Mouse (Mus musculus) layer of hippocampus, adult 9-10 months (tissue): Measurements from ENCODE around the gene Kcnd3.

Experiments used
- DNase-seq: peaks from one replicate; pipeline ENCODE4 v3.0.0; 2022; ENCODE audit warnings: low spot score

The Kcnd3 gene

DNA sequence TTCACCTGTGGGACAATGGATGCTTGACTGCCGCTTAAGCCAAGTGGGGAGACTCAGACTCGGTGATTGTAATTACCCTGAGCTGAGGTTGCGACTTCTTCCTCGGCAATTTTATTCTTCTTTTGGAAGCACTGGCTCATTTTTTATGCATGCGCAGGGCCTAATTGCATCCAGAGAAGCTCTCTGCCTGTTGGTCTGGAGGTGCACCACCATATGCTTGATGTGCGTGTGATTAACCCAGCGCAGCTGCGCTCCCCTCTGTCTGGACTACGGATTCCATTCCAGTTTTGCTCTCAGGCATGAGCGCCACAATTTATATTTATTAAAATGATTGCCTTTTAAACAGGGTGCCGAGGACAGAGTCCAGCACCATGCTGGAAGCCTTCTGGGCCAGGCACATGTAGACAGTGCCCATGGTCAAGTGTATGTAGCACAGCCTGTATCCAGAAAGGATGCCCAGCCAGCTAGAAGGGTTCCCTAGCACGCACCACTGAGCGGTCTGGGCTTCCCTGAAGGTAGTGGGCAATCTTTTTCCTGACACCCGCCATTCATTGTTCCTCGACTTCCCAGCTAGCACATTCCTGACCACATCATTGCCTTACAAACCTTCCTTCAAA, 138.0 kb downstream of the Kcnd3 start:
- DNase-seq, result no peak

DNA sequence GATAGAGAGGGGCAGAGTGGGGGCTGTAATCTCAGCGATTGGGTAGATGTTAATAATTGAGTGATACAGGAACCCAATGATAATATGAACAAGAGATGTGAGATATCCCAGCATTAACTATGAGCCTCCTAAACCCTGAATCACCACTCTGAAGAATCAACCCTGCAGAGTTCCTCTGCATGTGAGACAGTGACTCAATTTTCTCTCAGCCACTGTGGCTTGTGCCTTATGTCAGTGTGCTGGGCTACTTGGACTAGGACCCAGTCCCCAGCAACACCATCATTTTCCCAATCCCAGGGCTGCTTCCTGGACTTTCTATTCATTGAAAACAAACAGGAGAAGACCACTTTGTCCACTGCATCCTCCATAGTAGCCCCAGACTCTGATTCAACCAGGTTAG, 139.6 kb downstream of the Kcnd3 start:
- DNase-seq, result no peak

DNA sequence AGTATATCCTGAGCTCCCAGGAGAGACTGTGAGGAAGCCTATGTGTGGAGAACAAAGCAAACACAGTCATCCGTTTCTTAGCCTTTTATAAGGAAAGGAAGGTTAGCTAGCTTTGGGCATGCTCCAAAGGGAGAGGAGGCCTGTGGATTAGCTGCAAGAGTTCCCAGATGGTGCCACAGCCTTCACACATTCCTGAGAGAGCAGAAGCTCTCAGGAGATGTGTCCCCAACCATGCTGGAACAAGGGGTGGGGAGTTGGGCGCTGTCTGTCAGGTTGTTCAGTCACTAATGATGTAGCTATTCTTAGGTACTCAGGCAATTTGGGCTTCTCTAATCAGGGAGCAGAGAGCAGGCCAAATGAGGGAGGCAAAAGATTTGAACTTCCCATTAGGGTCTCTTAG, 140.1 kb downstream of the Kcnd3 start:
- peak; percentile 45 for DNase-seq

DNA sequence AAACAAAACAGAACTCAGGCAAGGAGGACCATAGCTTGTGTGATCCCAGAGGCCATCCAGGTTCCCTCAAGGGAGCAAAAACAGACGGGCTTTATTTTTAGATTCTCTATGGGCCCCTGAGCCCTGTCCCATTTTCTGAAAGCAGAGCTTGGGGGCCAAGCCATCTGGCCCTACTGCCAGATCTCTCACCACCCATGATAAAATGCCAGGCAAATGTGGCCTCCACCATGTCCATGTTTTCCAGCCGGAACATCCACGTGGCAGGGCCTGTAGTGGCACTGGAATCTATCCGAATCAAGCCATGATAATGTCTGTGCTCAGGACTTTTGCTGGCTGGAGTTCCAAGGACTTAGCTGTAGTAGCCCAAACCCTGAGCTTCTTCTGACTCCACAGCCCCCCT, 148.4 kb downstream of the Kcnd3 start:
- no peak for DNase-seq

DNA sequence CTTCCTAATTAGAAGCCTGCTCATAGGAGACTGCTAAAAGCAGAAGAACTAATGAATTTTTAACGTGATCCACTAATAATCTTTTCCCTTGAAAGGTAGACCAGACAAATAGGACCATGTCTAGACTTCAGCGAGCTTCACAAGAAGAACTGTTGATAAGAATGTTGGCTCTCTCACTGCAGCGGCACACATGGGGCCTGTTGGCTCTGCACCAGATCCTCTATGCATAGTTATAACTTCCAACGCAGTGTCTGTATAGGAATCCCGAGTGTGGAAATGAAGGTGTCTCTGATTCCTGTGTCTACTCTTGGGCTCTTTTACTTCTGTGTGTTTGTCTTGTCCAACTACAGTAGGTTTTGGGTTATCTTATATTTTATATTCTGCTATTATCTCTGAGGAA, 150.8 kb downstream of the Kcnd3 start:
- DNase-seq, result no peak

DNA sequence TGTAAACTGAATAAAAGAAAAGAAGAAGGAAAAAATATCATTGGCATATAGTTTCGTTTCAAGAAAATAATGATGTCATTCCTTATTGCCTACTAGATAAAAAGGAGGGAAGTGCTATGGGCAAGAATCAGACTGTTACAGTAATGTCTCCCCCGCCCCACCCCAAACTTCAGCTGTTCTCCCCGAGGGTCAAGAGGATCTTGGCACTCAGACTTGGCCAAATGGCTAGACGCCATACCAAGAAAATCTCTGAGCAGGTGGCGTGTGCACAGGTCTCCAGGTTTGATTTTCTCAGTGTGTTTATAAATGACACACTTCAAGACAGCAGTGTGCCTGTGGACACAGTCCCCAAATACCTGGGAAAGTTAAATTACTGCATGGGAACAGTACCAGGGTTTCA, 153.6 kb downstream of the Kcnd3 start:
- no peak for DNase-seq

DNA sequence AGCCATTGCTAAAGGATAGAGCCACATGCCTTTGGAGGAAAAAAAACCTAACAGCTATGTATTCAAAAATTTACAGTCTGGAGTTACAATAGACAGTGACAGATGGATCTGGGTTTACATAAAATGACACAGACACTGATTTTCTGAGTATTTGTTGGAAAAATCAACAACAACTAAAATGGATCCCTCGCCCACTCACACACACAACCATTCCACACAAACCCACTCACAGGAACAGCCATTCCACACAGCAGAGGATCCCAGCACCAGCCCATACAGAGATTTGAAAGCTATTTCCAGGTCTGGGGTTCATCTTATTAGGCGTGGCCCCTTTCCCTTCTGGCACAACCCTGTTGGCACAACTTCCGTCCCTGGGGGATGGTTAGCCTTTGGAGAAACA, 156.7 kb downstream of the Kcnd3 start:
- no peak for DNase-seq

DNA sequence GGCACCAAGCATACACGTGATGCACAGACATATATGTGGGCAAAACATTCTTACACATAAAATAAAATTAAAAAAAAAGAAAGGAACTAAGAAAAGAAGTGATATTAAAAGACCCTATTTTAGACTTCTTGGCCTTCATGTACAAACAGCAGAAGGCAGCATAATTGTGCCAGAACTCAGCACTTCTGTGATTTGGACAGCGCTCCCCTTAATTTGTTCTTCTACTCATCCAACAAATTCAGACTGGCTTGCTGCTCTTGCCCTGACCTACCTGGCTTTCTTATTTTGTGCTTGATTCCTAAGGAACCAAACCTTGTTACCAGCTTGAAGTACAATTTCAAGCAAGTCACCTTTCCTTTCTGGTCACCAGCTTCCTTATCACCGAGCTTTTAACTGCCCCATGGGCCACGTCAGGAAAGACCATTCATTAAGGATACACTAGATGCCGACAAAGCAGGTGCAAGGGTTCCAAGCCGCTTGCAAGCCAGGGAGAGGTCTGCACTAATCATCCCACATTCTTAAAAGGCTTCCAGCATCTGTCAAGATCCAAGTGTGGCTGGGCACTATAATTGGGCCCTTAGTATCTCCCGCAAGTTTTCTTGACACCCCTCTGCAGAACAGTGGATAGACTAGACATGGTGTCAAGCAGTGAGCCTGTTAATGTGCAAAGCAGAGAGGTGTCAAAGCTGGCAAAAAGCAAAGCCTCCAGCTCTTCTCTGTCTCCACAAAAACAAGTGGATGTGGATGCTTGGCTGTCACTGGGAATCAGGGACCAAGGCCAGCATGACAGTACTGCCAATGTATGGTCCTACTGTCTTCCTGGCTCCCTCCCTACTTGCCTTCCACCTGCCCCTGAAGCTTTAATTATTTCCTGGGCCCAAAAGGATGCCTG, 159.6 kb downstream of the Kcnd3 start:
- no peak for DNase-seq

DNA sequence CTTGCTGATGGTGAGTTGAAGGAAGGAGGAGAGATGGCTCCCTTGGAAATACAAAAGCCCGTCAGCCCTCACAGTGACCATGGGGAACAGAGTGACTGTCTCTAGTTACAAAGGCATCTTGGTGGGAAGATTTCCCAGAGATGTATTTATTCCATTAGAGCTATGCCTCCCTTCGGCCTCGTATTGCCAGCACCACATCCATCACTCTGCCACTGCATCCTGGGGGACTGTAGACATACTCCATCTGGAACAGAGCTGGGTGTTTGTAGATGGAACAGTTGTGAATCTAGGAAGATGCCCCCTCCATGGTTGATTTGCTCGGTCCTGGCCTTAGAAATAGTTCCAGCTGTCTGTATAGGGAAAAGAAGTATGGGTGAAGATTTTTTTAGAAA, 160.3 kb downstream of the Kcnd3 start:
- no peak for DNase-seq

DNA sequence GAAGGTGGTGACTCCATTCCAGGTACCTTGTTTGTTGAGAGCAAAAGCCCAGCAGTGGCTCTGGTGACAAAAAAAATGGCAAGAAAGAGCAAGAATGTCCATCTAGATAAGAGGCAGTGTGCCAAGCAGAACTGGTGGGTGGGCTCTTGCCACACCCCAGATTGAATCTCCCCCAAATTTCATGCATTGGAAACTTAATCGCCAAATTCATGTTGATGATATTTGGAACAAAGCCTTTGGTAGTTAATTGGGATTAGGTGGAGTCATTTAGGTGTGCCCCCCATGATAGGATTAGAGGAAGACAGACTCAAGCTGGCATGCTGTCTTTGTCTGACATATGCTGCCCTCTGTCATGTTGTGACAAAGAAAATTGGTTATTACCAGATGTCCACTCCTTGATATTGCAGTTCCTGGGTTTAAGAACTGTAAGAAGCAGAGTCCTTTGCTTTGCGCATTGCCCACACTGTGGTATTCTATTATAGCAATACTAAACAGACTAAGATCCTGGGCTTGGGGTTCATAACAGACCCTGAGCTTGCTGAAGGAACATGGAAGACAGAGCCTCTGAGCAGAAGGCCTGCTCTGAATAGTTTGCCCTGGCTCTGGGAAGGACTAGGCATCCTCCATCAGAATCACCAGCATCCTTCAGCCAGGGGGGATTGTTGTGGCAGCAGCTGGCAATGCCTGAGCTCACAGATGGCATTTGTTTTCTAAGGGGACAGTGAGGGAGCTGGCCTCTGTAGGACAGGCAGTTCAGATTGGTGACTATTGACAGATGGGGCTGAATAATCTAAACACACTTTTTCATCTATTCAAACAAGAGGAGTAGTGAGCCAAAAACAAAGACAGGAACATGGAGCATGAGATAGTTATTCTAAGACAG, 165.0 kb downstream of the Kcnd3 start:
- no peak for DNase-seq

DNA sequence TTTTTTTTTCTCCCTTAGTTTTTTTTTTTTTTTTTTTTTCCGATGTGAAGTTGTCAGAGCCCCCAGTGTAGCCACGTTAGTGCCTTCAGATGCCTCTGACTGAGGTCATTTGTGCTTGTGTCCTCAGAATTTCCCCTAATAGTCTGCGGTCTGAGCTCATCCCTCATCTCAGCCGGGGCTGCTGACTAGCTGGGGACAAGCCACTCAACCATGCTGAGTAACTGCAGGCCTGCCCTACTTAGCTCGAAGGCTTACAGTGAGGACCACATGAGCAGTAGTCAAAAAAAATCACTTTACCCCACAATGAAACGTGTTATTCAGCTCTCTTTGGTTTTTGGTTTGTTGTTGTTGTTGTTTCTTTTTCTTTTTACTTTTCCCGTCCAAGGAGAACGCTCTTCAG, 169.0 kb downstream of the Kcnd3 start:
- DNase-seq, result no peak

DNA sequence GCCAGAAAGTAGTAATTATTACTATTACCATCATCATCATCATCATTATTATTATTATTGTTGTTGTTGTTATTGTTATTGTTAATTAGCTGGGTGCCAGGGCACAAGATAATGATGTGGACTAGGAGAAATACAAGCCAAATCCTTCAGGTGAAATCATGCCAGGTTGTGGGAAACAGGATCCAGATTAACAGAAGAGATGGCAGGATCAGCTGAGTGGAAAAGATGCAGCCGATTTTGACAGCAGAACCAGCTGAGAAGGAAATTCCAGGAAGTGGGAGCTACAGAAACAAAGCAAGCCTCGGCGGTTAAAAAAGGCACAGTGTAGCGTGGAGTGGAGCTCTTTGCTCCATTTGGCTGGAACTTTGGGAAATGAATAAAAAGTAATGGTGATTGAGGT, 171.0 kb downstream of the Kcnd3 start:
- DNase-seq, result no peak

DNA sequence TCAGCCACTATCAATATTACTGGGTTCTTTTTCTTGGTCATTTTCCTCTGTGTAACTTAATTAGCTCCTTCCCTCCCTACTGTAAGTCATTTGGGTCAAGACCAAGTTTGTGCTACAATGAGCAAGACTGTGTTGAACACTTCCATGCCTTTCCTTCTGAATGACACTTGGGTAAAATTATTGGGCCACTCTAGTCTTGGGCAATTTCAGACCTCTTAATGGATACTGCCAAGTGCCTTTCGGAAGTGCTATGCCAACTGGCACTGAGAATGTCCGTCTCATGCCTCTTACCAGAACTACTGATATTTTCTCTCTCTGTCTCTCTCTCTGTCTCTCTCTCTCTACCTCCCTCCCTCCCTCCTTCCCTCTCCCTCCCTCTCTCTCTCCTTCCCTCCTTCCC, 173.8 kb downstream of the Kcnd3 start:
- no peak for DNase-seq

DNA sequence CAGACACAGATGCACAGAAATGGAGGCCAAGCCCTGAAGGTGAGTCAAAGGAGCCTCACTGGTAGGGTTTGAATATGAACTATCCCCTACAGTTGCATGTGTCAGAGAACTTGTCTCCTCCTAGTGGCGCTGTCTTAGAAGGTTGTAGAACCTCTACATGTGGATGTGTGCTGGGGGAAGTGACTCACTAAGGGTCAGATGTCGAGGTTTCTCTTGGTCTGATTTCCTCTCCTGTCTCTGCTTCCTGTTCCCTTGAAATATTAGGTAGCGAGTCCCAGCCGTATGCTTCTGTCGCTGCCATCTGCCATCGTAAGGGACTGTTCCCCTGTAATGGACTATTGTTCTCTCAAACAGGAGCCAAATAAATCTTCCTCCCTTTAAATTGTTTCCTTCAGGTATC, 175.1 kb downstream of the Kcnd3 start:
- DNase-seq, result no peak

DNA sequence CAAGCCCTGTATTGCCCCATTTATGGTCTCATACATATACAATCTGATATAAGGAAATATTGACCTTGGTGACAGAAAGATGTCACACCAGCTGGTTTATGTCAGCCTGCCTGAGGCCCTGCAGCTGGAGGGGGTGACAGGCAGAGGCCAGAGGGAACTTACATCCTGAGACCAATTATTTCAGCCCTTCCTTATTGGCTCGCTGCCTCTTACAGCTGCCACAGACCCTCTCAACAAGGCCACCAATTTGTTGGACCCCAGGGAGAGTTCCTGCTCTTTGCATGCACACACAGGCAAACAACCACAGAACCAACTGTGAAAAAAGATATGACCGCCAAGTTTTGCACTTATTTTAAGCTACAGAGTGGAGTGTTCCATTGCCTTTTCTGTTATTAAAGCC, 180.2 kb downstream of the Kcnd3 start:
- no peak for DNase-seq

DNA sequence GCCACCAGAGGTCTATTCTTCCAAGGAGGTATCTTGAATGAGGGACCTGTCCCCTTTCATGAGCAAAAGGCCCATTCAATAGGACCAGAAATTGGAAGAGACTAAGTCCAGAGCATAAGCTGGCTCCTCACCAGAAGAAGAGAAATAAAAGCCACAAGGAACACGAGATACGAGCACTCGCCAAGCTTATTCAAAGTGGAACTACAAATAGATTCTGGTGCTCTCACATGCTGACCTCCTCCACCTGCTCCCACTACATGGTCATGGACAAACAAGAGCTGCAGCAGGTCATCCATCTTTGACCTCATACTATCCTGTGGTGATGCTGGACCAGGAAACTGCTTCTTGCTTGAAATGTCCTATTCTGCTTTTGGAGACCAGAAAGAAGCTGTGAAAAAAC, 180.9 kb downstream of the Kcnd3 start:
- DNase-seq, result no peak

DNA sequence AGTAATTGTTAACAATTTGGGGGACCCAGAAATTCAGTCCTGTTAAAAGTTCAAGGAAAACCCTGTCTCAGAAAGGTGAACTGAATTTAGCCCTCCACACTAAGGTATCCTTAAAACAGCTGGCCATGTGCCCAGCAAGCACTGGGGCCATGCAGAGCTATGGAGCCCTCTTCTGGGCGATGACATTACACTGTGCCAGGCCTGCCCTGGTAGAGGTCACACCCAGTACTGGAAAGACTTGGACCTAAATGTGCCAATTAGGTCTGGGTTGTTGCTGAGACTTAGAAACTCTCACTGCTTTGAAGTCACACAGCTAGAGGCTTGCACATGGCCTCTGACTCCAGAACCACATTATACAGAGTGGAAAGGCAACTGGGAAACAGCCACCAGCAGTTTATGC, 190.1 kb downstream of the Kcnd3 start:
- no peak for DNase-seq

DNA sequence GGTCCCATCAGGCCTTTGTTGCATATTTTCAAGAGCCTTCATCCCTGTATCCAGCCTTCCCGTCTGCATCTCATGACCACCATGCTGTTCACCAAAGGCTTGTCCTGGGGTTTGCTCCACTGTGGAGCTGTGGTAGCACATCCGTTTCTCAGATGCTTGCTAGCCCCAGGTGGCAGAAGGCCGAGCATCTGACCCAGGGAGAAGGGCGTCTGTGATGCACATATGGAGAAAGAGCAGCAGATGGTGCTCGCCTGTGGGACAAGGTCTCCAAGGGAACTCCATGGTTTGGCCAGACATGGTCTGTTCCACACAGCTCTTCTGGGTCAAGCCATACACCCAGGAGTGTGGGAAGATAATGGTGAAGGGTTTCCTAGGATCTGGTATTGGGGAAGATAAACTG, 191.4 kb downstream of the Kcnd3 start:
- no peak for DNase-seq

DNA sequence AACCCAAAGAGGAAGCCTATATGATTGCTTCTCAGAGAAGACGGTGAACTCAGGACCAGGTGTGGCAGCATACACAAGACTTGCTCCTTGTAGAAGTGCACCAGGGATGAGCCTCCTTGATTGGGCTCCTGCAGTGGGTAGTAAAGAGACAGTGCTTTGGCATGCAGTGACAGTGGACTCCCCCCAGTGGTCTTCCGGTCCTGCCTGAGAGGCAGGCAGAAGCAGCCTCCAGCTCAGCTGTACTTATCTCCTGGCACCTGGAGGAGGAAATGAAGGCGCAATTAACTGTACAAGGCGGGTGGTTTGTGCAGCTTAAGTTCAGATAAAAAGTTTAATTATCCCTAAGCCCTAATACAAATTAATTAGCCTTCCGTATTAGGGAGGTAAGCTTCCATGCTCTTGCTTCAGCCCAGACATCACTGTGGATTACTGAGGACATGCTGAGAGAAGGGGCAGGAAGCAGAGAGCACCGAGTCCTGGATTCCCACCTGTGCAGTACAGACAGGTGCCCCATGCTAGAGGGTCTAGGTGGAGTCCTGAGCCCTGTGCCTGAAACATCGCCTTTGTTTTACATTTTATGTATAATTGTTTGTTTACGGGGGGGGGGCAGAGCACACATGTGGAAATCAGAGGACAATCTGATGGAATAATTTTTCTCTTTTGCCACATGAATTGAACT, 196.9 kb downstream of the Kcnd3 start:
- no peak for DNase-seq

DNA sequence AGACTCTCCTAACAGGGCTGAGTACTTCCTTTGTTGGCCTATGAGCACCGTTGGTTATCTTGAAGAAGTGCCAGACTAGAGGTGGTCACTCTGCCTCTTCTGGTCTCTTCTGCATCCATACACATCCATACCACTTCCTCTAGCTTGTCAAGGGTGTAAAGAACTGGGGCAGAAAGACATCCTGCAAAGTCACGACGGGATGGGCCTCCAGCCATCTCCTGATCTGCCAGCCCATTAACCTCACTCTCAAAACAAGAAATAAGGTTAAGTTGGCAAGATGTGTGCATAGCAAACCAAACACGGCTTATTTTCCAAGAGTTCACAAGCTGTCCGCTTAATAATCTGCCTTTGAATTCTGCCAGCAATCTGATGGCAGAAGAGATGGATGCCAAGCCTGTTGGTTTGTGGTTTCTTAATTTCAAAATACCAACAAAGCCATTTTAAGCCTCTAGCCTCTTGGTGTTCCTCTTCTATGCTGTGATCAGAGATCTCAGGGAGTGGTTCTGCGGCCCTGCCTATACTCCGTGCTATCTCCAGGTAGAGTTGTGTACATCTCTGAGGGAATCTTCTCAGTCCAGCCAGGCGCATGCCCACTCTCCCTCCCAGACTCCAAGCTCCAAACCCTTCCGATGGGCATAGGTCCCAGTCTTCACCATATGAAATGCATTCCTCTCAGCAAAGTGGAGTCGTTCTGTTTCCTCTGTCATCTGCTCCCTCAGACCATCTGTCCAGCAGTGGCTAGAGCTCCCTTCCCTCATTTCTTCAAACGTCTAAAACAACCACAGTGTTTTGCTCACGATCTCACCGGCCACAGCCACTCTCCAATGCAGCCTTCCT, 201.6 kb downstream of the Kcnd3 start:
- no peak for DNase-seq

DNA sequence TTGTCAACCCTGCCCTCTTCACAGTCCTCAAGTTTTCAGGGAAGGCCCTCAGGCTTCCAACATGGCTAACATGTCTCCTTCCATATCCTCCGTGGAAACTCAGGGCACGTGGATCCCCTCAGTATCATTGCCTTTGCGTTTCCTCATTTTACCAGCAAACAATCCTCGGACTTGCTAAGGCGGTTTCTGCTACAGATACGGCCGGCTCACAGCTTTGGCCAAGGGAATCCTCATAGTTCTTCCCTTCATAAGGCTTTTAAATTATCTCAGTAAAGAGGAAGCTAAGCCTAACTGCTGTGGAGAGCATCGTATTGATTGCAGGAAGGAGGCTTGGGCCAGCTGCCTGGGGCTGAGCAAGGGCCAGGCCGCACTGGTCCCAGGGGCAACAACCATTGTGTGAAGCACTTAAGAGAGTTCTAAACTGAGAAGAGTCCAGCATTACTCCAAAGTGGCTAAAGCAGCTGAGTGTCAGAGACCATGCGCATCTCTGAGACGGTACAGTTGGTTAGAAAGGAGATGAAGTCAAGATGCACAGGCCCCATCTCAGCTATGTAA, 203.0 kb downstream of the Kcnd3 start:
- no peak for DNase-seq
